Mouse (Mus musculus) ES-E14 (cell line): ENCODE results near the gene Elovl1. TPM values are rescaled to one million over a fixed set of nuclear protein-coding genes. Genes with fewer than 3 reads are reported as not detected.

Experiments used
- DNase-seq: peaks from one replicate; pipeline ENCODE4 v3.0.0-alpha.2; 2013; ENCODE audit warnings: low read depth, low spot score
- H3K27ac ChIP-seq: 2 replicates; pipeline ENCODE4 v1.5.1; 2012; ENCODE audit warnings: low read depth, mild to moderate bottlenecking, low read length, moderate library complexity, mixed read lengths; ENCODE audit not compliant: poor library complexity, insufficient read depth, severe bottlenecking
- H3K36me3 ChIP-seq: 2 replicates; pipeline ENCODE4 v1.6.1; 2012; ENCODE audit warnings: mild to moderate bottlenecking, low read length, moderate library complexity, mixed read lengths; ENCODE audit not compliant: control insufficient read depth, poor library complexity, insufficient read depth, severe bottlenecking
- H3K4me1 ChIP-seq, 2 experiments: fragments of 150-350 bp in 1 of 2; sonication (generic) in 1 of 2; 2 replicates each; pipeline ENCODE4 v1.6.1; 2012; ENCODE audit warnings: low read length in 2 of 2, mild to moderate bottlenecking in 1 of 2, mixed read lengths in 1 of 2; ENCODE audit not compliant: control insufficient read depth in 2 of 2, insufficient read depth in 2 of 2, poor library complexity in 1 of 2
- H3K4me3 ChIP-seq, 2 experiments: fragments of 150-350 bp in 1 of 2; sonication (generic) in 1 of 2; 2 replicates each; pipeline ENCODE4 v1.5.1; 2012; ENCODE audit warnings: low read length in 2 of 2, low read depth in 1 of 2, mild to moderate bottlenecking in 1 of 2, mixed read lengths in 1 of 2; ENCODE audit not compliant: insufficient read depth in 1 of 2, poor library complexity in 1 of 2, severe bottlenecking in 1 of 2
- H3K9ac ChIP-seq: 2 replicates; pipeline ENCODE4 v1.6.1; 2012; ENCODE audit warnings: low read depth, mild to moderate bottlenecking, low read length, mixed read lengths; ENCODE audit not compliant: poor library complexity, insufficient read depth, severe bottlenecking
- H3K9me3 ChIP-seq: fragments of 150-350 bp; sonication (generic); 2 replicates; pipeline ENCODE4 v1.6.1; 2012; ENCODE audit warnings: low read depth, mild to moderate bottlenecking, low read length; ENCODE audit not compliant: control insufficient read depth, insufficient read depth
- CHD2 ChIP-seq: IDR thresholded peaks from 2 replicates; pipeline ENCODE4 v1.6.1; 2014; ENCODE audit warnings: mild to moderate bottlenecking, low read depth, low read length, inconsistent platforms
- HCFC1 ChIP-seq: IDR thresholded peaks from 2 replicates; pipeline ENCODE4 v1.6.1; 2012; ENCODE audit warnings: low read length, inconsistent platforms, borderline replicate concordance; ENCODE audit not compliant: insufficient read depth
- MAFK ChIP-seq: IDR thresholded peaks from 2 replicates; pipeline ENCODE4 v1.6.1; 2014; ENCODE audit warnings: mild to moderate bottlenecking, low read depth, low read length, inconsistent platforms; ENCODE audit not compliant: insufficient read depth
- ZC3H11A ChIP-seq: IDR thresholded peaks from 2 replicates; pipeline ENCODE4 v1.6.1; 2012; ENCODE audit warnings: low read depth, mild to moderate bottlenecking, inconsistent platforms, low read length, borderline replicate concordance
- ZNF384 ChIP-seq: IDR thresholded peaks from 2 replicates; pipeline ENCODE4 v1.6.1; 2012; ENCODE audit warnings: low read depth, low read length, inconsistent platforms
- in situ Hi-C, 2 experiments: fragments of 600-800 bp; cut with MboI; formaldehyde crosslinking; loops; one replicate each; pipeline ENCODE4 v1.15.1; 2025; ENCODE audit warnings: low sequenced_read_pairs in 2 of 2, inconsistent platforms in 1 of 2; ENCODE audit not compliant: unreplicated experiment in 2 of 2
- total RNA-seq: library from RNA; depleted of rRNA; stranded (reverse); fragments of 300-350 nt; gene quantifications from 2 replicates; pipeline ENCODE4 v1.2.3, GENCODE M21; 2012

The Elovl1 gene
- total RNA-seq, 1 experiment, result 33.4 TPM

GRCm38 (mm10) chr4:118445781-118446414, 18.0 kb downstream of the Elovl1 start:
- Histone ChIP-seq H3K9ac (0 out of 2 replicates have a peak overlapping the region, but pooled peaks have one; percentile 17), H3K4me1 (peaks cover 0 to 12% of the 10 kb centered on the region in 2 experiments; a peak in 3 of 4 replicates), H3K4me3 (peak overlapping the region; percentile 55 to 57), H3K9me3 (no peaks in the 10 kb centered on the region), H3K27ac (no peak overlapping the region), H3K36me3 (no peaks in the 10 kb centered on the region)
- DNase-seq, result no peak
- in situ Hi-C loops, result no loop called here
- TF ChIP-seq ZC3H11A (no peak), ZNF384 (no peak), CHD2 (no peak), MAFK (no peak)

- H3K27ac ChIP-seq, result no peak overlapping the region
- peak overlapping the region; percentile 55 to 57 for H3K4me3 ChIP-seq
- no peak for TF ChIP-seq HCFC1
- TF ChIP-seq CHD2, result no peak
- TF ChIP-seq ZC3H11A, result no peak
- TF ChIP-seq MAFK, result no peak
These were observed 18.7 kb downstream of the Elovl1 start for GRCm38 (mm10) chr4:118446415-118447153.

GRCm38 (mm10) chr4:118457345-118457975, 29.6 kb downstream of the Elovl1 start, which contains the start of gene Mpl:
TSS of gene Mpl (minus strand) at chr4:118457513.
- no peak within 1 kb of the TSS for H3K9ac ChIP-seq
- no peak within 1 kb of the TSS for H3K27ac ChIP-seq
- no peak for TF ChIP-seq HCFC1
- no peak for TF ChIP-seq ZNF384
- TF ChIP-seq ZC3H11A, result no peak
- TF ChIP-seq CHD2, result no peak
- no peak for TF ChIP-seq MAFK
- DNase-seq, result no peak
- no peak within 1 kb of the TSS for H3K4me3 ChIP-seq
- no peaks in the 10 kb centered on the region for H3K4me1 ChIP-seq
- no peaks in the 10 kb centered on the region for H3K36me3 ChIP-seq
- in situ Hi-C loops, result loop anchor here in 1 of 2 experiments (10.0 kb wide), 1 partner anchor 107 kb away; no protein-coding TSS in a partner anchor
- H3K9me3 ChIP-seq, result no peaks in the 10 kb centered on the region

More at GRCm38 (mm10) chr4:118446415-118447153, 18.7 kb downstream of the Elovl1 start:
- H3K9ac ChIP-seq, result 0 out of 2 replicates have a peak overlapping the region, but pooled peaks have one; percentile 17
- no peak for DNase-seq
- H3K4me1 ChIP-seq, result peaks cover 0 to 12% of the 10 kb centered on the region in 2 experiments; a peak in 3 of 4 replicates
- no peaks in the 10 kb centered on the region for H3K36me3 ChIP-seq
- in situ Hi-C loops, result no loop called here
- H3K9me3 ChIP-seq, result no peaks in the 10 kb centered on the region

- DNase-seq, result no peak
- in situ Hi-C loops, result no loop called here
- Histone ChIP-seq H3K9ac (no peak overlapping the region), H3K9me3 (no peaks in the 10 kb centered on the region), H3K36me3 (no peaks in the 10 kb centered on the region), H3K4me3 (no peak overlapping the region), H3K4me1 (peaks cover 0 to 5% of the 10 kb centered on the region in 2 experiments; a peak in 1 of 4 replicates), H3K27ac (no peak overlapping the region)
- TF ChIP-seq ZNF384 (no peak), MAFK (no peak), HCFC1 (no peak), ZC3H11A (no peak), CHD2 (no peak)
These were observed 37.1 kb downstream of the Elovl1 start for GRCm38 (mm10) chr4:118464956-118465355.
